Mouse (Mus musculus) ES-Bruce4 (cell line): Measurements from ENCODE around the gene 2900011O08Rik. TPM values are rescaled to one million over a fixed set of nuclear protein-coding genes. Genes with fewer than 3 reads are reported as not detected.

Source experiments
- H3K27ac ChIP-seq: 2 replicates; pipeline ENCODE4 v1.5.1; 2012; ENCODE audit warnings: low read length, inconsistent platforms; ENCODE audit not compliant: insufficient read depth
- H3K27me3 ChIP-seq: 2 replicates; pipeline ENCODE4 v1.6.1; 2012; ENCODE audit warnings: mild to moderate bottlenecking, low read length, inconsistent platforms; ENCODE audit not compliant: control insufficient read depth, poor library complexity, insufficient read depth, severe bottlenecking
- H3K36me3 ChIP-seq: 2 replicates; pipeline ENCODE4 v1.6.1; 2012; ENCODE audit warnings: inconsistent platforms, mild to moderate bottlenecking, low read length, moderate library complexity; ENCODE audit not compliant: control insufficient read depth, poor library complexity, insufficient read depth, severe bottlenecking
- H3K4me1 ChIP-seq: one replicate; pipeline ENCODE4 v1.8.1; 2011; ENCODE audit warnings: low read length; ENCODE audit not compliant: control insufficient read depth, insufficient read depth
- H3K4me3 ChIP-seq: 2 replicates; pipeline ENCODE4 v1.5.1; 2011; ENCODE audit warnings: low read depth, mild to moderate bottlenecking, low read length
- H3K9ac ChIP-seq: 2 replicates; pipeline ENCODE4 v1.6.1; 2012; ENCODE audit warnings: low read depth, mild to moderate bottlenecking, inconsistent platforms; ENCODE audit not compliant: poor library complexity, severe bottlenecking
- H3K9me3 ChIP-seq: replicated peaks from 2 replicates; pipeline ENCODE4 v1.6.1; 2012; ENCODE audit warnings: mild to moderate bottlenecking, low read length, inconsistent platforms; ENCODE audit not compliant: control insufficient read depth, poor library complexity, insufficient read depth, severe bottlenecking
- CTCF ChIP-seq: IDR thresholded peaks from one replicate; pipeline ENCODE4 v1.8.1; 2011; ENCODE audit warnings: low read depth, low read length
- EP300 ChIP-seq: IDR thresholded peaks from 2 replicates; pipeline ENCODE4 v1.6.1; 2011; ENCODE audit warnings: low read depth, low read length; ENCODE audit not compliant: insufficient read depth
- POLR2A ChIP-seq: IDR thresholded peaks from one replicate; pipeline ENCODE4 v1.8.1; 2011; ENCODE audit warnings: low read length; ENCODE audit not compliant: insufficient read depth
- polyA plus RNA-seq: library from polyadenylated mRNA; stranded (reverse); fragments of >200 nt; gene quantifications from 2 replicates; pipeline ENCODE4 v1.2.4, GENCODE M21; 2011; ENCODE audit warnings: low read depth; ENCODE audit not compliant: missing spikeins, insufficient read depth, insufficient read length

Gene 2900011O08Rik
- polyA plus RNA-seq, 1 experiment, result 20.0 TPM

GRCm38 (mm10) chr16:14003386-14004130 is 17.2 kb downstream of the 2900011O08Rik start:
- Histone ChIP-seq H3K9ac (no peak overlapping the region), H3K27ac (no peak overlapping the region), H3K9me3 (no peaks in the 10 kb centered on the region), H3K4me1 (no peaks in the 10 kb centered on the region), H3K4me3 (no peak overlapping the region), H3K36me3 (no peaks in the 10 kb centered on the region), H3K27me3 (no peaks in the 10 kb centered on the region)
- TF ChIP-seq POLR2A (no peak), EP300 (no peak), CTCF (no peak)

- no peaks in the 10 kb centered on the region for H3K36me3 ChIP-seq
- TF ChIP-seq CTCF (peak; percentile 86), POLR2A (no peak)
Observed at GRCm38 (mm10) chr16:14004170-14004569, 17.8 kb downstream of the 2900011O08Rik start.

GRCm38 (mm10) chr16:14004726-14005125 is 18.3 kb downstream of the 2900011O08Rik start:
- H3K9ac ChIP-seq, result no peak overlapping the region
- no peaks in the 10 kb centered on the region for H3K9me3 ChIP-seq
- TF ChIP-seq EP300 (no peak), POLR2A (no peak), CTCF (no peak)
- no peaks in the 10 kb centered on the region for H3K36me3 ChIP-seq
- H3K4me1 ChIP-seq, result no peaks in the 10 kb centered on the region
- no peak overlapping the region for H3K4me3 ChIP-seq
- no peak overlapping the region for H3K27ac ChIP-seq
- no peaks in the 10 kb centered on the region for H3K27me3 ChIP-seq

More at GRCm38 (mm10) chr16:14004170-14004569, 17.8 kb downstream of the 2900011O08Rik start:
- H3K27ac ChIP-seq, result no peak overlapping the region
- H3K27me3 ChIP-seq, result no peaks in the 10 kb centered on the region
- H3K4me3 ChIP-seq, result no peak overlapping the region
- no peak overlapping the region for H3K9ac ChIP-seq
- H3K9me3 ChIP-seq, result no peaks in the 10 kb centered on the region
- no peaks in the 10 kb centered on the region for H3K4me1 ChIP-seq

GRCm38 (mm10) chr16:14005266-14005665 is 18.9 kb downstream of the 2900011O08Rik start:
- TF ChIP-seq CTCF (no peak), POLR2A (no peak), EP300 (no peak)
- Histone ChIP-seq H3K36me3 (no peaks in the 10 kb centered on the region), H3K4me1 (no peaks in the 10 kb centered on the region), H3K9ac (no peak overlapping the region), H3K9me3 (no peaks in the 10 kb centered on the region), H3K27me3 (no peaks in the 10 kb centered on the region), H3K4me3 (no peak overlapping the region), H3K27ac (no peak overlapping the region)

GRCm38 (mm10) chr16:14008081-14008480 is 21.7 kb downstream of the 2900011O08Rik start:
- TF ChIP-seq POLR2A (no peak), EP300 (no peak), CTCF (no peak)
- Histone ChIP-seq H3K36me3 (no peaks in the 10 kb centered on the region), H3K4me3 (no peak overlapping the region), H3K9ac (no peak overlapping the region), H3K9me3 (no peaks in the 10 kb centered on the region), H3K27ac (no peak overlapping the region), H3K27me3 (no peaks in the 10 kb centered on the region), H3K4me1 (no peaks in the 10 kb centered on the region)

GRCm38 (mm10) chr16:14008708-14009107 is 22.3 kb downstream of the 2900011O08Rik start:
- no peak overlapping the region for H3K9ac ChIP-seq
- H3K4me1 ChIP-seq, result no peaks in the 10 kb centered on the region
- no peak overlapping the region for H3K4me3 ChIP-seq
- no peaks in the 10 kb centered on the region for H3K9me3 ChIP-seq
- H3K36me3 ChIP-seq, result no peaks in the 10 kb centered on the region
- no peak overlapping the region for H3K27ac ChIP-seq
- TF ChIP-seq POLR2A (no peak), CTCF (no peak), EP300 (no peak)
- H3K27me3 ChIP-seq, result no peaks in the 10 kb centered on the region
